Mouse (Mus musculus): ENCODE measurements around the gene Glt8d2. TPM values are rescaled to one million over a fixed set of nuclear protein-coding genes. Genes with fewer than 3 reads are reported as not detected.

The Glt8d2 gene
- total RNA-seq, 2 experiments from 2014 or later = 5.4 to 6.3 TPM

Other genes starting within 250 kb of the Glt8d2 start
- gene Gm1553, start 198.0 kb downstream of the Glt8d2 start, total RNA-seq (2021) = not detected
- gene 1190007I07Rik, start 67.4 kb downstream of the Glt8d2 start, total RNA-seq (2021) = 10 to 100 TPM; 24.4 to 26.3 TPM
- gene Tdg, start 60.8 kb downstream of the Glt8d2 start, total RNA-seq (2021) = 10 to 100 TPM; 16.2 to 18.8 TPM
- 10 to 100 TPM; 18.5 to 21.3 TPM for gene Hcfc2, start 5.5 kb upstream of the Glt8d2 start, total RNA-seq (2021)
- gene Nfyb, start 73.5 kb upstream of the Glt8d2 start, total RNA-seq (2021) = 10 to 100 TPM; 24.0 to 30.3 TPM
- 10 to 100 TPM; 27.5 to 30.4 TPM for gene Txnrd1, start 143.3 kb upstream of the Glt8d2 start, total RNA-seq (2021)
- gene Eid3, start 176.0 kb upstream of the Glt8d2 start, total RNA-seq (2021) = under 1 TPM; 0.41 to 0.86 TPM